Mouse (Mus musculus) lung, postnatal 0 days (tissue): Measurements from ENCODE around the gene Zp3.

Source experiments
- CTCF ChIP-seq: IDR thresholded peaks from 2 replicates; pipeline ENCODE4 v1.5.1; 2016; ENCODE audit warnings: antibody characterized with exemption, mild to moderate bottlenecking
- EP300 ChIP-seq: IDR thresholded peaks from 2 replicates; pipeline ENCODE4 v1.6.1; 2016; ENCODE audit warnings: antibody characterized with exemption, mild to moderate bottlenecking, control low read depth

- TF ChIP-seq CTCF (no peak), EP300 (no peak)
Measured at GRCm38 (mm10) chr5:135993381-135993965, 13.6 kb downstream of the Zp3 start.
